Mouse (Mus musculus): ENCODE results near the gene Glud1.

The Glud1 gene

GRCm38 (mm10) chr14:34330657-34331158 is 20.2 kb downstream of the Glud1 start:
- TF ChIP-seq GATA4 (IDR thresholded peaks at IDR 0.05; ENCODE audit: insufficient replicate concordance, low read length): no peak

GRCm38 (mm10) chr14:34331886-34332285 is 21.4 kb downstream of the Glud1 start:
- no peak for TF ChIP-seq GATA4 (IDR thresholded peaks at IDR 0.05; ENCODE audit: insufficient replicate concordance, low read length)

- no peak for TF ChIP-seq GATA4 (IDR thresholded peaks at IDR 0.05; ENCODE audit: insufficient replicate concordance, low read length)
Measured at GRCm38 (mm10) chr14:34332476-34332875, 21.9 kb downstream of the Glud1 start.

DNA sequence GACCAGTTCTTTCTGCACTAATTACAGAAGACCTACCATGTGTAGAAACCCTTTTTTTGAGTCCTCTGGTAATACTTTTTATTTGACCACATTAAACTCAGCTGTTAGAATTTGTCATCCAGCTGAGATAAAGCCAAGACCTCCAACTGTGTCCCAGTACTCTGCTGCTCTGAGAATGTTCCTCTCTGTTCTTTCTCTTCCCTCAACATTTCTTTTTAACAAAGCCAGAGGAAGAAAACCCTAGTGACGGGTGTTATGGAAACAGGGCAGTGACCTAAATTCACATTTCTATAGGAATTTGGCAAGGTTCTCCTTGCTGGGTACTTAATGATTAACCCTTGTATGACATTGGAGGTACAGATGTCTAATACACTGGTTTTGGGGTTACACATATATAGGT is 28.9 kb downstream of the Glud1 start:
- no peak for TF ChIP-seq GATA4 (IDR thresholded peaks at IDR 0.05; ENCODE audit: insufficient replicate concordance, low read length)

DNA sequence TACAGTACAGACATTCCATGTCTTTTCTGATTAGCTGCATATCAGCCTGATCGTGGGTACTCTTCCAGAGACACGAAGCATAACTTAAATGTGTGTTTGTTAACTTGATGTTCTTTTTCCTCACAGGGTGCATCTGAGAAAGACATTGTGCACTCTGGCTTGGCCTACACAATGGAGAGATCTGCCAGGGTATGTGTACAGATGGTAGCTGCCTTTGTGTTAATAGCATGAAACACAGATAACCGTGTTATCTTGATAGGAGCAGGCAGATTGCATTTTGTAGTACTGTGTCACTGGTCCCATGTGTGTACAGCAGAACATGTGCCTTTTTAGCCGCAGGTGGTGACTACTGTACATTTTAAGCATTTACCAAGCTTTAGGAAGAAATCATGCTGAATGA is 31.5 kb downstream of the Glud1 start:
- no peak for TF ChIP-seq GATA4 (IDR thresholded peaks at IDR 0.05; ENCODE audit: insufficient replicate concordance, low read length)

- TF ChIP-seq GATA4 (IDR thresholded peaks at IDR 0.05; ENCODE audit: insufficient replicate concordance, low read length): no peak
Measured at GRCm38 (mm10) chr14:34343078-34343477, 32.6 kb downstream of the Glud1 start.

GRCm38 (mm10) chr14:34344361-34344760 is 33.8 kb downstream of the Glud1 start:
- no peak for TF ChIP-seq GATA4 (IDR thresholded peaks at IDR 0.05; ENCODE audit: insufficient replicate concordance, low read length)

GRCm38 (mm10) chr14:34345771-34346566 is 35.4 kb downstream of the Glud1 start:
- TF ChIP-seq GATA4 (IDR thresholded peaks at IDR 0.05; ENCODE audit: insufficient replicate concordance, low read length): no peak

GRCm38 (mm10) chr14:34347084-34347483 is 36.6 kb downstream of the Glud1 start:
- TF ChIP-seq GATA4 (IDR thresholded peaks at IDR 0.05; ENCODE audit: insufficient replicate concordance, low read length): no peak

- TF ChIP-seq GATA4 (IDR thresholded peaks at IDR 0.05; ENCODE audit: insufficient replicate concordance, low read length): peak; percentile 48; the same call in 1 of the 2 replicates
Measured at GRCm38 (mm10) chr14:34348301-34348700, 37.8 kb downstream of the Glud1 start.

DNA sequence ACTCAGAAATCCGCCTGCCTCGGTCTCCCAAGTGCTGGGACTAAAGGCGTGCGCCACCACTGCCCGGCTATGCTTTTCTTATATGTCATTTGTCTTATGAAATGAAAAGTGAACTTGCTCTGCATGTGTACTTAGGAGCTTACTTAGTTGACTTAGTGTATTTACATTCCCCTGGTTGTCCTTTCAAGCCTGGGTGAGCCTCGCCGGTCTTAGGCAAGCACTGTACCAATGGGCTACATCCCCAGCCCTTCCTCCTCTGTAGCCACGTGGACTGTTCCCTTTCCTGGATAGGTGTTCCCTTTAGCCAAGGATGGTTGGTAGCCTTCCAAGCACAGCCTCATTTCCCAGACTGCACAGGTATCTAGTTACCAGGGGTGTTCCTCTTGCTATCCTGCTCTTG is 38.5 kb downstream of the Glud1 start:
- 0 out of 2 replicates have a peak, but pooled peaks have one; percentile 10 for TF ChIP-seq GATA4 (IDR thresholded peaks at IDR 0.05; ENCODE audit: insufficient replicate concordance, low read length)

DNA sequence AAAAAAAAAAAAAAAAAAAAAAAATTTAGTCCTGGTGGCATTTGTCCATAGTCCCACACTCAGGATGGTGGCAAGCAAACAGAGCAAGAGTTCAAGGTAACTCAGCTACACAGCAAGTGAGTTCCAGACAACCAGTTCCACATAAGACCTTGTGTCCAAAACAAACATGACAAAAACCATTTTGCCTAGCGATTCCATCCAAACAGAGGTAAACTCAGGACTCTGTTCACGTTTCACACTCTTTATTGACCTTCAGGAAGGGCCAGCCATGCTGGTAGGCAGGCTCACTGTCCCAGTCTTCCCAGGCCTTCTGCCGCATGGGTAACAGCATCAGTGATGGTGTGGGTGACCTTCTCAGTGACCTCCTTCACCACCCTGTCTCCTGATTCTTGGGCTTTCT is 41.1 kb downstream of the Glud1 start:
- TF ChIP-seq GATA4 (IDR thresholded peaks at IDR 0.05; ENCODE audit: insufficient replicate concordance, low read length): no peak

DNA sequence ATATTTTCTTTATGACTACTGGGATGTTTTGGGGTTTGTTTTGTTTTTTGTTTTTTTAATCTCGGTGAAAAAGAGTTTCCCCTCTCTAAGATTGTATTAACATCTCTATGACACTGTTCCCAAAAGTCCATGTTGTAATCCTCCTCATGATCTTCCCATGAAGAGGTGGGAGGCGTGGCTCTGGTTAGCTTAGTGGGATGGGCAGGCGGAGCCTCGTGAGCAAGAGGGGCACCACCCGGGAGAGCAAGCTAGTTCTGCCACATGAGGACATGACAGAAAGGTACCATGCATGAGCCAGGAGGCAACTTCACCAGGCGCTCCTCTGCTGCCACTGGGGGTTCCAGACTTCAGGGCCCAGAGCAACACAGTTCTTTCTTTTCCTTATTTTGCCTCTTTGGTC is 42.0 kb downstream of the Glud1 start:
- TF ChIP-seq GATA4 (IDR thresholded peaks at IDR 0.05; ENCODE audit: insufficient replicate concordance, low read length): no peak

DNA sequence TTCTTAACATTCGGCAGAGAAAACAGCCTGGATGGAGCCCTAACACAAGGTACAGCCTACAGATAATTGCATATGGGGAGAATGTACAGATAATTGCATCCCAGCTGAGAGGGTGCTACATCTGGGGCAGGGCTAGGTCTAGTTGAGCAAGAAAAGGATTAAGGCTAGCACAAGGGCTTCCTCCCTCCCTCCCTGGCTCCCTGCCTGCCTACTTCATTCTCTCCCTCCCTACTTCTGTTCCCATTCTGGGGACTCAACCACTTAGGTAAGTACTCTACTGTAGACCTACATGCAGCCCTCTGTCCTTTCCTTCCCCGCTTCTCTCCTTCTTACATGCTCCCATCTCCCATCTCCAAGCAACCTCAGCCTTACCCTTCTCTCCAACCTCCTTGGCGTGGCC is 42.8 kb downstream of the Glud1 start:
- TF ChIP-seq GATA4 (IDR thresholded peaks at IDR 0.05; ENCODE audit: insufficient replicate concordance, low read length): no peak

- no peak for TF ChIP-seq GATA4 (IDR thresholded peaks at IDR 0.05; ENCODE audit: insufficient replicate concordance, low read length)
Measured at GRCm38 (mm10) chr14:34354456-34354855, 43.9 kb downstream of the Glud1 start.

- TF ChIP-seq GATA4 (IDR thresholded peaks at IDR 0.05; ENCODE audit: insufficient replicate concordance, low read length): no peak; the same call in 1 of the 2 replicates
Measured at GRCm38 (mm10) chr14:34355301-34355700, 44.8 kb downstream of the Glud1 start, which contains the start of gene Fam25c. Gene Fam25c, minus strand, starts transcription at chr14:34355433.
